Mouse (Mus musculus): ENCODE measurements around the gene Rnf10.

Rnf10 gene

GRCm38 (mm10) chr5:115235786-115236263, 36.9 kb downstream of the Rnf10 start, which contains the start of gene Pop5:
Gene Pop5, plus strand, starts transcription at chr5:115235836.
- DNase-seq (ENCODE audit: low read depth, low spot score), result peak; percentile 94

- DNase-seq (ENCODE audit: low read depth, low spot score), result peak; percentile 90
Observed at GRCm38 (mm10) chr5:115235323-115235771, 37.4 kb downstream of the Rnf10 start.

GRCm38 (mm10) chr5:115234519-115234918, 38.2 kb downstream of the Rnf10 start:
- peak; percentile 82 for DNase-seq (ENCODE audit: low read depth, low spot score)

GRCm38 (mm10) chr5:115233031-115233780, 39.5 kb downstream of the Rnf10 start:
- DNase-seq (ENCODE audit: low read depth, low spot score), result no peak

GRCm38 (mm10) chr5:115232516-115232915, 40.2 kb downstream of the Rnf10 start:
- DNase-seq (ENCODE audit: low read depth, low spot score), result peak; percentile 63

- DNase-seq (ENCODE audit: low read depth, low spot score), result peak; percentile 68
Observed at GRCm38 (mm10) chr5:115231552-115232120, 41.1 kb downstream of the Rnf10 start.

GRCm38 (mm10) chr5:115230830-115231551, 41.7 kb downstream of the Rnf10 start:
- peak; percentile 83 for DNase-seq (ENCODE audit: low read depth, low spot score)

- DNase-seq (ENCODE audit: low read depth, low spot score), result no peak
Observed at GRCm38 (mm10) chr5:115222485-115222884, 50.2 kb downstream of the Rnf10 start.

- peak; percentile 87 for DNase-seq (ENCODE audit: low read depth, low spot score)
Observed at GRCm38 (mm10) chr5:115220931-115221640, 51.6 kb downstream of the Rnf10 start.

- peak; percentile 86 for DNase-seq (ENCODE audit: low read depth, low spot score)
Observed at GRCm38 (mm10) chr5:115217998-115218397, 54.7 kb downstream of the Rnf10 start.

GRCm38 (mm10) chr5:115215273-115216185, 57.2 kb downstream of the Rnf10 start:
- no peak for DNase-seq (ENCODE audit: low read depth, low spot score)

GRCm38 (mm10) chr5:115214864-115215263, 57.8 kb downstream of the Rnf10 start:
- peak; percentile 91 for DNase-seq (ENCODE audit: low read depth, low spot score)

- DNase-seq (ENCODE audit: low read depth, low spot score), result peak; percentile 89
Observed at GRCm38 (mm10) chr5:115212861-115213260, 59.8 kb downstream of the Rnf10 start.

GRCm38 (mm10) chr5:115212451-115212850, 60.2 kb downstream of the Rnf10 start:
- peak; percentile 79 for DNase-seq (ENCODE audit: low read depth, low spot score)

GRCm38 (mm10) chr5:115210380-115210779, 62.3 kb downstream of the Rnf10 start:
- DNase-seq (ENCODE audit: low read depth, low spot score), result no peak

- DNase-seq (ENCODE audit: low read depth, low spot score), result no peak
Observed at GRCm38 (mm10) chr5:115208601-115209000, 64.1 kb downstream of the Rnf10 start.

- peak; percentile 87 for DNase-seq (ENCODE audit: low read depth, low spot score)
Observed at GRCm38 (mm10) chr5:115207892-115208291, 64.8 kb downstream of the Rnf10 start.

GRCm38 (mm10) chr5:115207244-115207643, 65.5 kb downstream of the Rnf10 start:
- no peak for DNase-seq (ENCODE audit: low read depth, low spot score)

- DNase-seq (ENCODE audit: low read depth, low spot score), result peak; percentile 93
Observed at GRCm38 (mm10) chr5:115204562-115205311, 68.0 kb downstream of the Rnf10 start.

Data from brain, adult 2 months (tissue).